Mouse (Mus musculus) heart, embryonic 14.5 days (tissue): ENCODE results near the gene Gspt1. TPM values are rescaled to one million over a fixed set of nuclear protein-coding genes. Genes with fewer than 3 reads are reported as not detected.

Source experiments
- ATAC-seq: fragments of 200-750 bp; cut with Nextera tagmentation; 2 replicates; pipeline ENCODE4 v1.8.0; 2017; ENCODE audit warnings: low read depth, moderate TSS enrichment; ENCODE audit not compliant: insufficient number of reproducible peaks, insufficient read depth, low FRiP score
- H3K27ac ChIP-seq, 2 experiments: fragments of 200-500 bp in 1 of 2; fragments of 300-500 bp in 1 of 2; sonication (generic) in 1 of 2; replicated peaks in 1 of 2; 2 replicates each; pipeline ENCODE4 v1.5.1; 2012 to 2014; ENCODE audit warnings: low read depth in 2 of 2, low read length in 2 of 2, control low read depth in 1 of 2, mild to moderate bottlenecking in 1 of 2, mixed read lengths in 1 of 2; ENCODE audit not compliant: control insufficient read depth in 1 of 2, insufficient read depth in 1 of 2
- H3K27me3 ChIP-seq: fragments of 300-500 bp; sonication (generic); 2 replicates; pipeline ENCODE4 v1.6.1; 2014; ENCODE audit warnings: mild to moderate bottlenecking, low read length, control low read depth; ENCODE audit not compliant: control insufficient read depth, insufficient read depth
- H3K36me3 ChIP-seq: fragments of 300-500 bp; sonication (generic); 2 replicates; pipeline ENCODE4 v1.6.1; 2014; ENCODE audit warnings: mild to moderate bottlenecking, control low read depth, low read length, mixed read lengths; ENCODE audit not compliant: control insufficient read depth, insufficient read depth
- H3K4me1 ChIP-seq, 2 experiments: fragments of 200-500 bp in 1 of 2; fragments of 300-500 bp in 1 of 2; sonication (generic) in 1 of 2; 2 replicates each; pipeline ENCODE4 v1.6.1; 2012 to 2014; ENCODE audit warnings: low read length in 2 of 2, control low read depth in 1 of 2, mixed read lengths in 1 of 2; ENCODE audit not compliant: control insufficient read depth in 2 of 2, insufficient read depth in 2 of 2
- H3K4me2 ChIP-seq: fragments of 300-500 bp; sonication (generic); 2 replicates; pipeline ENCODE4 v1.6.1; 2014; ENCODE audit warnings: mild to moderate bottlenecking, low read length
- H3K4me3 ChIP-seq, 2 experiments: fragments of 200-500 bp in 1 of 2; fragments of 300-500 bp in 1 of 2; sonication (generic) in 1 of 2; 2 replicates each; pipeline ENCODE4 v1.5.1; 2012 to 2014; ENCODE audit warnings: low read length in 2 of 2, mild to moderate bottlenecking in 2 of 2, control low read depth in 1 of 2, low read depth in 1 of 2, moderate library complexity in 1 of 2; ENCODE audit not compliant: control insufficient read depth in 1 of 2, insufficient read depth in 1 of 2
- H3K9ac ChIP-seq: fragments of 300-500 bp; sonication (generic); 2 replicates; pipeline ENCODE4 v1.6.1; 2014; ENCODE audit warnings: mild to moderate bottlenecking, low read length
- H3K9me3 ChIP-seq: fragments of 300-500 bp; sonication (generic); 2 replicates; pipeline ENCODE4 v1.6.1; 2016; ENCODE audit warnings: low read length, control low read depth; ENCODE audit not compliant: control insufficient read depth
- whole genome bisulfite sequencing: fragments of 180-500 bp; shearing (Covaris S2); extraction: QIAGEN DNeasy Blood & Tissue Kit; methylation state at CpG from one replicate; pipeline ENCODE4 v1.1.7; 2014; 5-methylcytosine and 5-hydroxymethylcytosine counted together
- polyA plus RNA-seq: library from polyadenylated mRNA; unstranded; fragments of >200 nt; fragmentation: Nextera tagmentation; extraction: Ambion mirVana; gene quantifications from 2 replicates; pipeline ENCODE4 v1.2.1, GENCODE M21; 2014

The Gspt1 gene
- polyA plus RNA-seq, 1 experiment from 2014 or later: 58.1 TPM

DNA sequence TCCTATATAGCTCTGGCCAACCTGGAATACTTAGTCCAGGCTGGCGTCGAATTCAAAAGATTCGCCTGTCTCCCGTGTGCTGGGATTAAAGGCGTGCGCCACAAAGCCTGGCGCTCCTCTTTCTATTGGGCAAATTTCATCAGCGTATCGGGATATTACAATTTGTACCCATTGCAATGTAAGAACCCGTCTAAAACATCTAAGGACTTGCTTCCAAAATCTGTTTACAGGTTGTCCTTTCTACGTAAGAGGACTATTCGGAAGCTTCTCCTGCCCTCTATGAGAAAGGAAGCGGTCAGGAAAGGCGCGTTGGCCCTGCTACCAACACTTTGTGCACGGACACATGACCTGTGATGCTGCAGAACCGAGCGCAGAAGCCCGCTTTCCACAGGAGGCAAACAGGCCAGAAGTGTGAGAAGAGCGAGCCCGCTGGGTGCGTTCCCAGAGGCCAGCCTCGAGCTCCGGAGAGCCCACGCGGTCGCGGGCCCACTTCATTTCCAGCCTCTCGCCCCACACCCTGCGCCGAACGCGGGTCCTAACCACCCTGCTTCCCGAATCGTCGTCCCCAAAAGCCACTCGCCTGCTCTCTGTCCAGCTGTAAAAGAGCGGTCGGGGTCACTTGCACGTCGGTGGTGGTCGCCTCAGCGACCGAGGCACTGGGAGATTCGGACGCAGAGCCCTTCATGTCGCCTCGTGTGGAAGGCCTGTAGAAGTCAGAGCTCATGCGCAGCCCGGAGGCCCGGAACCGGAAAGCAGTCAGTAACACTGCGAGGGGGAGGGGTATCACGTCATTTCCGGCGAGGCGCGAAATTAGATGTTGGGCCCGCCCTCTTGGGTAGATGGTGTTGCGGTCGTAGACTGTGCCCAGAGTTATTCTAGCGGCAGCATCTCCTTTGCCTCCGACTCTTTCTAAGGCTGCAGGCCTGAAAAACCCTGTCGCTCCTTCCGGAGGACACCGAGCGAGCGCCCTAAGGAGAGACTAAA is 51.3 kb downstream of the Gspt1 start, which contains the start of gene Rsl1d1:
TSS of gene Rsl1d1 (minus strand) at position 761 of the 984 bp plus-strand sequence.
- peaks cover 53% of the 10 kb centered on the region for H3K36me3 ChIP-seq

DNA sequence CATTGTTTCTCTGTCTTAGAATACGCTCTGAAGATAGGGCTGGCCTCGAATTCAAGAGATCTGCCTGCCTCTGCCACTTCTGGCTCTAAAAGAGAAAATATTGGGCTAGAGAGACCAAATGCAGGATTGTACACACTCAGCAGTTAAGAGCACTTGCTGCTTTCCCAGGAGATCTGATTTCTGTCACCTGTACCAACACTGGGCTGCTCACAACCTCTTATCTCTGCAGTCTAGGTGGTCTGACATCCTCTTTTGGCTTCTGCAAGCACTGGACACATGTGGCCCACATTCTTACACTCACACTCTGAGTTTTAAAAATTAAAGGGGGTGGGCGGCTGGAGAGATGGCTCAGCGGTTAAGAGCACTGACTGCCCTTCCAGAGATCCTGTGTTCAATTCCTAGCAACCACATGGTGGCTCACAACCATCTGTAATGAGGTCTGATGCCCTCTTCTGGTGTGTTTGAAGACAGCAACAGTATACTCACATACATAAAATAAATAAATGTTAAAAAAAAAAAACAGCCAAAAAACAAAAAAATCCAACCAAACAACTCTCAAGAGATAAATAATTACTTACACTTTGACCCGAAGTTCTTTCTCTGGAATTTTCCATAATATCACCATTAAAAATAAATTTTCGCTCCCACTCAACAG is 52.3 kb downstream of the Gspt1 start:
- H3K36me3 ChIP-seq: peaks cover 55% of the 10 kb centered on the region
- H3K9ac ChIP-seq: peak overlapping the region; percentile 92
- peak overlapping the region in 1 of 2 experiments; percentile 67; a peak in 3 of 4 replicates for H3K4me3 ChIP-seq
- no peak overlapping the region for H3K27ac ChIP-seq
- 64% methylated on average over 6 of the region's 6 CpGs for WGBS
- peaks cover 2 to 19% of the 10 kb centered on the region in 2 experiments; a peak in 3 of 4 replicates for H3K4me1 ChIP-seq
- no peak for ATAC-seq
- peak overlapping the region; percentile 93 for H3K4me2 ChIP-seq
- H3K27me3 ChIP-seq: no peaks in the 10 kb centered on the region
- H3K9me3 ChIP-seq: no peaks in the 10 kb centered on the region

More for the DNA sequence above, 51.3 kb downstream of the Gspt1 start, which contains the start of gene Rsl1d1:
- peak within 1 kb of the TSS; percentile 86 for H3K27ac ChIP-seq
- peak within 1 kb of the TSS; percentile 93 for H3K4me2 ChIP-seq
- ATAC-seq: peak; percentile 96
- WGBS: under 1% methylated on average over 68 of the region's 68 CpGs
- H3K9ac ChIP-seq: peak within 1 kb of the TSS; percentile 92
- peak within 1 kb of the TSS; percentile 67 to 71 for H3K4me3 ChIP-seq
- H3K9me3 ChIP-seq: no peaks in the 10 kb centered on the region
- H3K27me3 ChIP-seq: no peaks in the 10 kb centered on the region
- peaks cover 2 to 19% of the 10 kb centered on the region in 2 experiments; a peak in 3 of 4 replicates for H3K4me1 ChIP-seq

DNA sequence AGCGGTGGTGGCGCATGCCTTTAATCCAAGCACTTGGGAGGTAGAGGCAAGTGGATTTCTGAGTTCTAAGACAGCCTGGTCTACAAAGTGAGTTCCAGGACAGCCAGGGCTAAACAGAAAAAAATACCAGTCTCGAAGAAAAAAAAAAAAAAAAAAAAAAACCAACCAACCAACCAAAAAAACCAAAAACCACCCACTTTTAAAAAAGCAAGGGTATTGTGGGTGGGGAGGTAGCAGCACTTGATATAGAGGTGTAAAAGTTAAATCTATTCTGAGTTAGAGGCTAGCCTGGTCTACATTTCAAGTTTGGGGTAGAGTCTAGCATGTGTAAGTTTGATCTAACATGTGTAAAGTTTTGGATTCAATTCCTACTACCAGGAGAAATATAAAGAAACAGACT is 53.9 kb downstream of the Gspt1 start:
- no peak overlapping the region for H3K27ac ChIP-seq
- no peaks in the 10 kb centered on the region for H3K27me3 ChIP-seq
- no peak overlapping the region for H3K4me3 ChIP-seq
- WGBS: 95% methylated on average over 3 of the region's 3 CpGs
- H3K36me3 ChIP-seq: peaks cover 66% of the 10 kb centered on the region
- H3K4me1 ChIP-seq: peaks cover 2 to 19% of the 10 kb centered on the region in 2 experiments; a peak in 3 of 4 replicates
- H3K4me2 ChIP-seq: no peak overlapping the region
- no peak for ATAC-seq
- no peak overlapping the region for H3K9ac ChIP-seq
- H3K9me3 ChIP-seq: no peaks in the 10 kb centered on the region

DNA sequence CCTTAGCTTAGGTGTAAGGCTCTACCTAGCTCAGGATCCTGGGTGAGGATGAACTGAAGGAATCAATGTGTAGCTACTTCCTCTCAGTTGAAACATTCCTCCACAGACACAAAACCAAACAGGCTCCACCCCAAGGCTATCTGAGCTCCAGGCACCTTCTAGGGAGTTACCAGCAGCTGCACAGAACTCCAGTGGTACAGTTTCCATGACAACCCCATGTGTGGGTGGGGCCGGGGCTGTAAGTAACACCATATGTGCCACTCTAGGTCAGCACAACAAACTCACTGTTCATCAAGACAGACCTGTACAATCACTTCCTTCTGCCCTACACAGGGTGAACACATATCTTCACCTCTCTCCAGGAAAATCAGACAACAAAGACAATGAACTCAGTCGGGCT is 55.7 kb downstream of the Gspt1 start:
- ATAC-seq: no peak
- Histone ChIP-seq H3K4me2 (no peak overlapping the region), H3K9me3 (no peaks in the 10 kb centered on the region), H3K36me3 (peaks cover 83% of the 10 kb centered on the region), H3K4me3 (no peak overlapping the region), H3K9ac (no peak overlapping the region), H3K27ac (no peak overlapping the region), H3K4me1 (peaks cover 0 to 9% of the 10 kb centered on the region in 2 experiments; a peak in 2 of 4 replicates), H3K27me3 (no peaks in the 10 kb centered on the region)
- WGBS: 78% methylated on average over 2 of the region's 2 CpGs

DNA sequence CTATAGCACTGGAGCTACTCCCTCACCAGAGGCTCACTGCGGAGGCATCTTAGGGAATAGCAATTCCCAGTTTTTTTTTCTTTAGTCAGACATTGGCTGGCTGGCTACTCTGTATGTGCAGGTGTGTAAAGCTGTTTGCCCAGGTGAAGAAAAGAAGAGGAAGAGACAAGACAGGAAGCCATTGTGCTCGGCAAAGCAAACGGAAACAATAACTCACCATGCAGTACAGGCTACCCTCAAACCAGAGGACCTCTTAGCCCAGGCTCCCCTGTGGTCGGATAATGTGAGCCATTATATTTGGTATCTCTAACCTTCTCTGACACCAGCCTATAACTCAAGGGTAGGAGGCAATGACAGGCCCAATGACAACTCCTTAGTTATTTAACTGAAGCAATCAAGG is 57.1 kb downstream of the Gspt1 start:
- Histone ChIP-seq H3K27me3 (no peaks in the 10 kb centered on the region), H3K4me2 (no peak overlapping the region), H3K9me3 (no peaks in the 10 kb centered on the region), H3K4me3 (no peak overlapping the region), H3K27ac (no peak overlapping the region), H3K4me1 (peaks cover 0 to 6% of the 10 kb centered on the region in 2 experiments; a peak in 1 of 4 replicates), H3K9ac (no peak overlapping the region), H3K36me3 (peaks cover 97% of the 10 kb centered on the region)
- WGBS: 90% methylated on average over 4 of the region's 4 CpGs
- ATAC-seq: no peak

DNA sequence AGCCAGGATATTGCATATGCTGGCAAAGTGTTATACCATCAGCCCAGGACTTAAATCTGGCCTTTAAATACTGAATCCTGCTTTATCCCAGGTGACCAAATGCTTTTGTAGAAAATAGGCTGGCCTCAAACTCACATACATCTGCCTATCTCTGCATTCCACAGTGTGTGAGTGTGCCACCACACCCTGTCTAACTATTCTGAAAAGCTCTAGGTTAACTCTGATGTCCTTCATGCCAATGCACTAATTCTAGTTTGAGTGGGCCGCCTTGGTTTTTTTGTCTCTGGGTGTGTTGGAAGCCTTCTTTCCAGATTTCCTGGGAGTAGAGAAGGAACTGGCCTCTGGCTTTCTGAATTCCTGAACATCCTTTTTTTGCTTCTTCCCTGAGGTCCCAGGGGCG is 60.9 kb downstream of the Gspt1 start:
- peaks cover 66% of the 10 kb centered on the region for H3K36me3 ChIP-seq
- H3K27me3 ChIP-seq: no peaks in the 10 kb centered on the region
- H3K27ac ChIP-seq: no peak overlapping the region
- ATAC-seq: no peak
- H3K9ac ChIP-seq: no peak overlapping the region
- H3K9me3 ChIP-seq: no peaks in the 10 kb centered on the region
- no peaks in the 10 kb centered on the region for H3K4me1 ChIP-seq
- H3K4me2 ChIP-seq: no peak overlapping the region
- H3K4me3 ChIP-seq: no peak overlapping the region
- WGBS: 95% methylated on average over 2 of the region's 2 CpGs

DNA sequence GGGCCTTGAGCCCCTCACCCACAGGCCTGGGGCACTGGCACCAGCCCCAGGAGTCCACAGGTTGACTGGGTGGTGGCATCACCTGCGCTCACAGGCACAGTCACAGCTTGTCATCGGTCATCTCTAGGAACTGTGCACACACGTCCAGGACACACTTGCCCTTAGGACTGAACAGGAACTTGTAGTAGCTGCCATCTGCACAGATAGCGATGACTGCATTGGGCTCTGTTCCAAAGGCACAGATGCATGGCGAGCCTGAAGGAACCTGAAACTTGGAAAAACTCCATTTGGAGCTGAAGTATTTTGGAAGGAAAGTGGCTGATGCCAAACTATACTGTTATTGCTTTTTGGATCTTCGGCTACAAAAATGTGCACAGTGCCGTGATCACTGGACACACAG is 64.0 kb downstream of the Gspt1 start:
- no peak overlapping the region for H3K9ac ChIP-seq

More for the DNA sequence above, 64.0 kb downstream of the Gspt1 start:
- ATAC-seq: no peak
- H3K27ac ChIP-seq: no peak overlapping the region
- no peak overlapping the region for H3K4me3 ChIP-seq
- WGBS: 62% methylated on average over 7 of the region's 7 CpGs
- no peak overlapping the region for H3K4me2 ChIP-seq
- no peaks in the 10 kb centered on the region for H3K27me3 ChIP-seq
- H3K9me3 ChIP-seq: no peaks in the 10 kb centered on the region
- H3K36me3 ChIP-seq: peaks cover 35% of the 10 kb centered on the region
- no peaks in the 10 kb centered on the region for H3K4me1 ChIP-seq
